ENCODE assay signal across 7 mouse cellular contexts in the genomic region with DNA sequence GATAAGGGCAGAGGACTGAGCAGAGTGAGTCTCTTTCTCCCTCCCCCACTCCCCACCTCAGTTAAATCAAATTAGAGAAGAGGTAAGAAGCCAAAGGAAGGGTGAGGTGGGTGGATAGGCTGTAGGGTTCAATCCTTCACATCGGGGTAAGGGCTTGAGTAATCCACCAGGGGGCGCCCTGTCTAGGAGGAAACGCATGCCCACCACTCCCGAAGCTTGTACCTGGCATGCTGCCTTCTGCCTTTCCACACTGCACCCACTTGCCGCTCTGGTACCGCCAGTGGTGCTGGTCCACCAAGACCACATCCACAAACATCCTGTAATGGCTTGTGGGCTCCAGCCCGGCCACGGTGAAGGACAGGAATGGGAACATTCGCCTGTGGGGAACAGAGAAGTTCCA. TPM values are rescaled to one million over a fixed set of nuclear protein-coding genes. Genes with fewer than 3 reads are reported as not detected.
A peak's percentile ranks its signal among the peaks of the same experiment; 100 is the strongest.
DNase-seq lines count a peak whose midpoint lies in the region; ATAC-seq and TF ChIP-seq lines count a peak whose summit lies in the region.

No protein-coding gene starts in this region.

- no peak overlapping the region for H3K9ac ChIP-seq in lung, postnatal 0 days (replicated peaks; ENCODE audit: low read depth)

- ATAC-seq in lung, postnatal 0 days: peak; percentile 54; the same call in 1 of the 2 replicates

- H3K36me3 ChIP-seq in lung, postnatal 0 days (ENCODE audit: insufficient read depth, low read length): no peaks in the 10 kb centered on the region

- no peaks in the 10 kb centered on the region for H3K9me3 ChIP-seq in lung, postnatal 0 days (ENCODE audit: low read length)

- TF ChIP-seq CTCF in lung, postnatal 0 days (IDR thresholded peaks at IDR 0.05): peak; percentile 87

- H3K27ac ChIP-seq in lung, postnatal 0 days (ENCODE audit: low read length): no peak overlapping the region

- TF ChIP-seq EP300 in lung, postnatal 0 days (IDR thresholded peaks at IDR 0.05): no peak

- no peak overlapping the region for H3K4me2 ChIP-seq in lung, postnatal 0 days (replicated peaks; ENCODE audit: low read depth, low read length)

- WGBS in lung, postnatal 0 days: 16% methylated on average over 8 of the region's 9 CpGs

- H3K27me3 ChIP-seq in lung, postnatal 0 days (replicated peaks; ENCODE audit: insufficient read depth, low read length): peaks cover 10% of the 10 kb centered on the region; the same call in 1 of the 2 replicates

- H3K4me1 ChIP-seq in lung, postnatal 0 days (ENCODE audit: insufficient read depth, low read depth, low read length): no peaks in the 10 kb centered on the region

- H3K4me3 ChIP-seq in lung, postnatal 0 days (ENCODE audit: low read depth, low read length): no peak overlapping the region

- peak; percentile 50 for DNase-seq in ovary, postnatal 14 days (ENCODE audit: low spot score)
- DNase-seq in ovary, adult 18-20 months (ENCODE audit: low spot score): no peak
- peak; percentile 34 for DNase-seq in adrenal gland, adult 8-10 months
- peak; percentile 73 for DNase-seq in embryo, embryonic 10.5 days (ENCODE audit: low spot score)
- peak; percentile 61 for DNase-seq in kidney, adult 18-20 months
- DNase-seq in lung, postnatal 0 days (ENCODE audit: low spot score): peak; percentile 82
- DNase-seq in spleen, postnatal 10 days (ENCODE audit: low spot score in 2 of 2): peak; percentile 59 to 87

RNA-seq across cellular contexts. Expression of a gene that starts 13.4 kb away (rescaled TPM):
- total RNA-seq in adrenal gland, adult 8-10 months (2022): under 1 TPM; 0.31 to 0.51 (median 0.48) TPM
- polyA plus RNA-seq in lung, postnatal 0 days (2015; fragmentation: Nextera tagmentation; extraction: Ambion mirVana): 0.12 and 0.13 TPM in 2 replicates

RNA-seq across cellular contexts. Expression of a gene that starts 49.6 kb away (rescaled TPM):
- total RNA-seq in adrenal gland, adult 8-10 months (2022): 10 to 100 TPM in 3 of 4 experiments, 1 to 10 TPM in 1; 9.5 to 13.8 (median 11.6) TPM
- polyA plus RNA-seq in lung, postnatal 0 days (2015; fragmentation: Nextera tagmentation; extraction: Ambion mirVana): 8.1 and 8.9 TPM in 2 replicates

RNA-seq across cellular contexts. Expression of a gene that starts 51.3 kb away (rescaled TPM):
- total RNA-seq in adrenal gland, adult 8-10 months (2022): 10 to 100 TPM; 14.3 to 23.7 (median 18.1) TPM
- 11.4 and 11.9 TPM in 2 replicates for polyA plus RNA-seq in lung, postnatal 0 days (2015; fragmentation: Nextera tagmentation; extraction: Ambion mirVana)
